Mouse (Mus musculus): ENCODE data around the gene 4632433K11Rik.
A peak's percentile ranks its signal among the peaks of the same experiment; 100 is the strongest.
"Not testable (repeated sequence)": the region's sequence is repeated elsewhere in the genome, so short reads cannot be mapped to it uniquely, and the experiment has no call there.

The 4632433K11Rik gene

GRCm38 (mm10) chr7:4999876-5000275, 34.0 kb upstream of the 4632433K11Rik start:
- TF ChIP-seq NANOG (IDR thresholded peaks at IDR 0.05; ENCODE audit: borderline replicate concordance, low read length) (no peak), CTCF (conservative IDR thresholded peaks at IDR 0.05; ENCODE audit: low read length) (peak; percentile 46)

GRCm38 (mm10) chr7:5002876-5003275, 31.0 kb upstream of the 4632433K11Rik start:
- Histone ChIP-seq H3K27me3 (ENCODE audit: insufficient read depth, low read length) (peaks cover 13% of the 10 kb centered on the region; the same call in 1 of the 2 replicates), H3K36me3 (ENCODE audit: insufficient read depth, low read length) (peaks cover 22% of the 10 kb centered on the region), H3K4me1 (replicated peaks; ENCODE audit: low read depth, low read length) (peaks cover 28% of the 10 kb centered on the region), H3K9me3 (ENCODE audit: low read length) (peaks cover 23% of the 10 kb centered on the region)
- not testable (repeated sequence) for H3K4me3 ChIP-seq (replicated peaks; ENCODE audit: low read length)

More at GRCm38 (mm10) chr7:4999876-5000275, 34.0 kb upstream of the 4632433K11Rik start:
- Histone ChIP-seq H3K4me1 (replicated peaks; ENCODE audit: low read depth, low read length) (peaks cover 27% of the 10 kb centered on the region), H3K36me3 (ENCODE audit: insufficient read depth, low read length) (no peaks in the 10 kb centered on the region), H3K27me3 (ENCODE audit: insufficient read depth, low read length) (peaks cover 25% of the 10 kb centered on the region), H3K4me3 (replicated peaks; ENCODE audit: low read length) (no peak overlapping the region), H3K9me3 (ENCODE audit: low read length) (peaks cover 23% of the 10 kb centered on the region)

GRCm38 (mm10) chr7:5008229-5008628, 25.7 kb upstream of the 4632433K11Rik start:
- peaks cover 67% of the 10 kb centered on the region for H3K4me1 ChIP-seq (replicated peaks; ENCODE audit: low read depth, low read length)
- H3K36me3 ChIP-seq (ENCODE audit: insufficient read depth, low read length): peaks cover 71% of the 10 kb centered on the region
- peaks cover 4% of the 10 kb centered on the region; the same call in 1 of the 2 replicates for H3K27me3 ChIP-seq (ENCODE audit: insufficient read depth, low read length)
- TF ChIP-seq CTCF (conservative IDR thresholded peaks at IDR 0.05; ENCODE audit: low read length) (peak; percentile 58), NANOG (IDR thresholded peaks at IDR 0.05; ENCODE audit: borderline replicate concordance, low read length) (no peak)
- H3K4me3 ChIP-seq (replicated peaks; ENCODE audit: low read length): peak overlapping the region; percentile 79
- peaks cover 10% of the 10 kb centered on the region; the same call in 1 of the 2 replicates for H3K9me3 ChIP-seq (ENCODE audit: low read length)

GRCm38 (mm10) chr7:5012681-5013513, 21.0 kb upstream of the 4632433K11Rik start:
- peaks cover 67% of the 10 kb centered on the region for H3K4me1 ChIP-seq (replicated peaks; ENCODE audit: low read depth, low read length)

GRCm38 (mm10) chr7:5014251-5015117, 19.4 kb upstream of the 4632433K11Rik start, which contains the start of the genes Zfp524 and Fiz1:
Gene Zfp524 (plus strand): TSS chr7:5014415.
Gene Fiz1 (minus strand): TSS chr7:5014697.
- no peaks in the 10 kb centered on the region for H3K27me3 ChIP-seq (ENCODE audit: insufficient read depth, low read length)
- H3K36me3 ChIP-seq (ENCODE audit: insufficient read depth, low read length): peaks cover 36% of the 10 kb centered on the region
- H3K9me3 ChIP-seq (ENCODE audit: low read length): peaks cover 5% of the 10 kb centered on the region
- H3K4me3 ChIP-seq (replicated peaks; ENCODE audit: low read length): peak within 1 kb of the TSS; percentile 88
- TF ChIP-seq CTCF (conservative IDR thresholded peaks at IDR 0.05; ENCODE audit: low read length): no peak
- TF ChIP-seq NANOG (IDR thresholded peaks at IDR 0.05; ENCODE audit: borderline replicate concordance, low read length): no peak
- TF ChIP-seq POU5F1 (IDR thresholded peaks at IDR 0.05; ENCODE audit: borderline replicate concordance, low read length): no peak
- H3K4me1 ChIP-seq (replicated peaks; ENCODE audit: low read depth, low read length): peaks cover 68% of the 10 kb centered on the region

More at GRCm38 (mm10) chr7:5012681-5013513, 21.0 kb upstream of the 4632433K11Rik start:
- peaks cover 49% of the 10 kb centered on the region for H3K36me3 ChIP-seq (ENCODE audit: insufficient read depth, low read length)
- TF ChIP-seq NANOG (IDR thresholded peaks at IDR 0.05; ENCODE audit: borderline replicate concordance, low read length): no peak
- no peak for TF ChIP-seq CTCF (conservative IDR thresholded peaks at IDR 0.05; ENCODE audit: low read length)
- no peak for TF ChIP-seq POU5F1 (IDR thresholded peaks at IDR 0.05; ENCODE audit: borderline replicate concordance, low read length)
- H3K4me3 ChIP-seq (replicated peaks; ENCODE audit: low read length): peak overlapping the region; percentile 88
- no peaks in the 10 kb centered on the region for H3K27me3 ChIP-seq (ENCODE audit: insufficient read depth, low read length)
- peaks cover 5% of the 10 kb centered on the region for H3K9me3 ChIP-seq (ENCODE audit: low read length)

GRCm38 (mm10) chr7:5015118-5016001, 18.6 kb upstream of the 4632433K11Rik start, which contains the start of gene Gm44973:
Gene Gm44973 (plus strand): TSS chr7:5015496.
- H3K4me3 ChIP-seq (replicated peaks; ENCODE audit: low read length): peak within 1 kb of the TSS; percentile 88
- peaks cover 27% of the 10 kb centered on the region for H3K36me3 ChIP-seq (ENCODE audit: insufficient read depth, low read length)
- no peaks in the 10 kb centered on the region for H3K27me3 ChIP-seq (ENCODE audit: insufficient read depth, low read length)

GRCm38 (mm10) chr7:5016057-5016456, 17.9 kb upstream of the 4632433K11Rik start:
- Histone ChIP-seq H3K36me3 (ENCODE audit: insufficient read depth, low read length) (peaks cover 20% of the 10 kb centered on the region), H3K9me3 (ENCODE audit: low read length) (peaks cover 5% of the 10 kb centered on the region), H3K27me3 (ENCODE audit: insufficient read depth, low read length) (no peaks in the 10 kb centered on the region), H3K4me3 (replicated peaks; ENCODE audit: low read length) (peak overlapping the region; percentile 88), H3K4me1 (replicated peaks; ENCODE audit: low read depth, low read length) (peaks cover 58% of the 10 kb centered on the region)
- no peak for TF ChIP-seq CTCF (conservative IDR thresholded peaks at IDR 0.05; ENCODE audit: low read length)
- TF ChIP-seq POU5F1 (IDR thresholded peaks at IDR 0.05; ENCODE audit: borderline replicate concordance, low read length): no peak
- no peak for TF ChIP-seq NANOG (IDR thresholded peaks at IDR 0.05; ENCODE audit: borderline replicate concordance, low read length)

More at GRCm38 (mm10) chr7:5015118-5016001, 18.6 kb upstream of the 4632433K11Rik start, which contains the start of gene Gm44973:
- Histone ChIP-seq H3K4me1 (replicated peaks; ENCODE audit: low read depth, low read length) (peaks cover 61% of the 10 kb centered on the region), H3K9me3 (ENCODE audit: low read length) (peaks cover 5% of the 10 kb centered on the region)
- TF ChIP-seq POU5F1 (IDR thresholded peaks at IDR 0.05; ENCODE audit: borderline replicate concordance, low read length): no peak
- TF ChIP-seq CTCF (conservative IDR thresholded peaks at IDR 0.05; ENCODE audit: low read length): no peak
- no peak; the same call in 1 of the 2 replicates for TF ChIP-seq NANOG (IDR thresholded peaks at IDR 0.05; ENCODE audit: borderline replicate concordance, low read length)

All from E14TG2a.4 (cell line).